Mouse (Mus musculus) stomach, embryonic 15.5 days (tissue): ENCODE results near the gene Kansl1. TPM values are rescaled to one million over a fixed set of nuclear protein-coding genes. Genes with fewer than 3 reads are reported as not detected.

Source experiments
- ATAC-seq: fragments of 200-750 bp; cut with Nextera tagmentation; 2 replicates; pipeline ENCODE4 v1.8.0; 2017; ENCODE audit warnings: low read depth, moderate number of reproducible peaks, moderate TSS enrichment; ENCODE audit not compliant: insufficient read depth, low FRiP score
- H3K27ac ChIP-seq: fragments of 300-500 bp; sonication (generic); 2 replicates; pipeline ENCODE4 v1.5.1; 2015; ENCODE audit warnings: mild to moderate bottlenecking, inconsistent platforms
- H3K27me3 ChIP-seq: fragments of 300-500 bp; sonication (generic); replicated peaks from 2 replicates; pipeline ENCODE4 v1.6.1; 2015; ENCODE audit warnings: inconsistent platforms
- H3K36me3 ChIP-seq: fragments of 300-500 bp; sonication (generic); 2 replicates; pipeline ENCODE4 v1.6.1; 2015; ENCODE audit warnings: inconsistent platforms
- H3K4me1 ChIP-seq: fragments of 300-500 bp; sonication (generic); 2 replicates; pipeline ENCODE4 v1.6.1; 2015; ENCODE audit warnings: inconsistent platforms
- H3K4me2 ChIP-seq: fragments of 300-500 bp; sonication (generic); 2 replicates; pipeline ENCODE4 v1.6.1; 2015; ENCODE audit warnings: mild to moderate bottlenecking, inconsistent platforms
- H3K4me3 ChIP-seq: fragments of 300-500 bp; sonication (generic); replicated peaks from 2 replicates; pipeline ENCODE4 v1.5.1; 2015; ENCODE audit warnings: inconsistent platforms
- H3K9ac ChIP-seq: fragments of 300-500 bp; sonication (generic); 2 replicates; pipeline ENCODE4 v1.6.1; 2015; ENCODE audit warnings: inconsistent platforms
- H3K9me3 ChIP-seq: fragments of 300-500 bp; sonication (generic); 2 replicates; pipeline ENCODE4 v1.6.1; 2016; ENCODE audit warnings: inconsistent platforms
- WGBS: fragments of 180-500 bp; shearing (Covaris S2); methylation state at CpG from one replicate; pipeline ENCODE4 v1.1.7; 2015; 5-methylcytosine and 5-hydroxymethylcytosine counted together
- polyA plus RNA-seq: library from polyadenylated mRNA; unstranded; fragments of >200 nt; fragmentation: Nextera tagmentation; extraction: Ambion mirVana; gene quantifications from 2 replicates; pipeline ENCODE4 v1.2.1, GENCODE M21; 2015

Gene Kansl1
- polyA plus RNA-seq, 1 experiment from 2014 or later, result 16.6 TPM

DNA sequence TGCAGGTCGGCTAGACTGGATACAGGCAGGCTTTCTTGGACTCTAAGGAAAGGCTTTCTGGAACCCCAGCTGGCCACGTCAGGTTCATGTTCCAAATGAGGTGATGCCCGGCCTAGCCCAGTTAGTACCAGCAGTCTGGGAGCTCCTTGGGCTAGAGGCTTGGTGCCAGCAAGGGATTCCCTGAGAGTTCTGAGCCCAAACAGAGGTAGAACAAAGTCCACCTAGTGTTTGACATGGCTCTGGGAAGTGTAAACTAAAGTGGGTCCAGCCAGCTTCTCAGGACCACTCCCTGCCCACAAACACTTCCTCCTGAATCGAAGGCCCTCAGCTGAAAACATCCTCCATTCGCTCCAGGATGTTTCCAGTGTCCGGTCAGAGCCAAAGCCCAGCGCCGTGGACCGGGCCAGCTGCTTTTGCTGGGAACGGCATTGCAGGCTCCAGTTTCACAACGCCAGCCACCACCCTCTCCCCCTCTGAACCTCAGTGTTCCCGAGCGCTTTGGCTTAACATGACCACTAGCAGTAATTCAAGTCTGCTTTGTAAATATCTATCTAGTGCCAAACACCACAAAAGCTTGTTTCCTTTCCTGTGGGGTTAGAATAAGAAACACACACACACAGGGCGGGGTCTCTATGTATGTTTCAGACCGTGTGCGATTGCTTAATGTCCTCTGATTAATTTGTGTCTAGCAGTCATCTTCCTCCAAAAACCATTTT, 151.8 kb downstream of the Kansl1 start:
- no peaks in the 10 kb centered on the region for H3K9me3 ChIP-seq
- H3K27me3 ChIP-seq, result no peaks in the 10 kb centered on the region
- H3K36me3 ChIP-seq, result no peaks in the 10 kb centered on the region
- H3K4me1 ChIP-seq, result peaks cover 4% of the 10 kb centered on the region; the same call in 1 of the 2 replicates
- no peak overlapping the region for H3K4me3 ChIP-seq
- no peak overlapping the region; the same call in 1 of the 2 replicates for H3K4me2 ChIP-seq
- WGBS, result 57% methylated on average over 16 of the region's 16 CpGs
- no peak for ATAC-seq
- no peak overlapping the region for H3K9ac ChIP-seq
- peak overlapping the region; percentile 31; the same call in 1 of the 2 replicates for H3K27ac ChIP-seq

DNA sequence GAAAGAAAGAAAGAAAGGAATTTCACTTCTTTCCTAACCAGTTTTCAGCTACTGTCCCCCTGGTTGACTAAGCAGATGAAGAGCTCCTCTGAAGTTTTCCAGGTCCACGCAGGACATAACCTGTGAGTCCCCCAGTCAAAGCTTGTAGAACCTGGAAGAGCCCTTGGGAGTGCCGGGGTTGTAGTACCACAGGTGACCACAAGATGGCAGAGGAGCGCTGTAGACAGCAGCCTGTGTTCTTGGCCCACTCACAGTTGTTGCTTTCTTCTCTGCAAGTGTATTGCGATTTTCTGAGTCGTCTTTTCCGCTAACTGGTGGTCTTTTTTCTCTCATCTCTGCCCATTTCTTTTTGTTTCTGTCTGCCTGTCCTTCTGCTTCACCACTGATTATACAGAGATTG, 153.0 kb downstream of the Kansl1 start:
- no peaks in the 10 kb centered on the region for H3K27me3 ChIP-seq
- no peaks in the 10 kb centered on the region for H3K9me3 ChIP-seq
- no peaks in the 10 kb centered on the region for H3K36me3 ChIP-seq
- no peak for ATAC-seq
- WGBS, result 4% methylated on average over 6 of the region's 6 CpGs
- no peak overlapping the region for H3K9ac ChIP-seq
- peaks cover 4% of the 10 kb centered on the region; the same call in 1 of the 2 replicates for H3K4me1 ChIP-seq
- H3K4me2 ChIP-seq, result no peak overlapping the region
- no peak overlapping the region for H3K4me3 ChIP-seq
- no peak overlapping the region for H3K27ac ChIP-seq

DNA sequence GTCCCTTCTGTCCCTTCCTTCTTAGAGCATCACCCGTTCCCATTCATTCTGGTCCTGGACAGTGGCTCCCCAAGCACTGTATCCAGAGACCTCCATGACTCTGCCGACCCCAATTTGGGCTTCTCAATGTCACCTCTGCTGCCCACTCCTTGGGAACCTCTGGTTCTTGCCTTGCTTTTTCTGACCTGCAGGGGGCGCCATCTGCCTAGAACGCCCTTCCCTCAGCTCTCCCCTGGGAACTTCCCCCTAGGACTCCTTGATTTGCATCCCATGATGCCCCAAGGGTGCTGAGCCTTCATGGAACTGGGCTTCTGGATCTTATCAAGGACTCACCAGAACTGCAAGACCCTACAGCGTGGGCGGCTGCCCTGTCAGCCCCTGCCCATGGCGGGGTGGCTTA, 157.0 kb downstream of the Kansl1 start:
- no peak for ATAC-seq
- Histone ChIP-seq H3K4me1 (0 out of 2 replicates have a peak, but pooled peaks cover 7% of the 10 kb centered on the region), H3K27ac (no peak overlapping the region), H3K4me2 (no peak overlapping the region), H3K4me3 (no peak overlapping the region), H3K9me3 (no peaks in the 10 kb centered on the region), H3K27me3 (0 out of 2 replicates have a peak, but pooled peaks cover 10% of the 10 kb centered on the region), H3K36me3 (no peaks in the 10 kb centered on the region), H3K9ac (no peak overlapping the region)
- WGBS, result 71% methylated on average over 7 of the region's 7 CpGs

DNA sequence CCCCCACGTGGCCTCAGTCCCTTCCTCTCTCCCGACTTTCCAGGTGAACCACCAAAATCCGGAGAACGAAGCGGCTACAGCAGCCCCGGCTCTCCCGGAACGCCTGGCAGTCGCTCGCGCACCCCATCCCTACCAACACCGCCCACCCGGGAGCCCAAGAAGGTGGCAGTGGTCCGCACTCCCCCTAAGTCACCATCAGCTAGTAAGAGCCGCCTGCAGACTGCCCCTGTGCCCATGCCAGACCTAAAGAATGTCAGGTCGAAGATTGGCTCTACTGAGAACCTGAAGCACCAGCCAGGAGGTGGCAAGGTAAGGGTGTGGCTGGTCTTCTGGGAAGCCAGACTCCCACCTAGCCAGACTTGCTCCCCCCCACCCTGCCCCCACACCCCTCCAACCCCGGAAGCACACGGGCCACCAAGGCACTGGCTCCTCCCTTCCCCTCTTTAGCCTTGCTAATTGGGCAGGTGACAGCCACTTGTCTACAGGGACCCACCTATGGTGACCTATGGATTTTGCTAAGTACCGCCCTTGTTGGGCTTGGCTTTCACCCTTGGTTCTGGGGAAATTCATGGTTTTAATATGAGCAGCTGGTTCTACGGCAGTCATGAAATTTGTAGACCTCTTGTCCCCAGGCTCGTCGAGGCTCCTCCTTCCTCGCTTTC, 158.3 kb downstream of the Kansl1 start:
- Histone ChIP-seq H3K4me3 (peak overlapping the region; percentile 23), H3K9ac (no peak overlapping the region), H3K27ac (no peak overlapping the region), H3K27me3 (0 out of 2 replicates have a peak, but pooled peaks cover 10% of the 10 kb centered on the region), H3K4me1 (0 out of 2 replicates have a peak, but pooled peaks cover 7% of the 10 kb centered on the region), H3K9me3 (no peaks in the 10 kb centered on the region), H3K4me2 (peak overlapping the region; percentile 48), H3K36me3 (no peaks in the 10 kb centered on the region)
- WGBS, result 13% methylated on average over 23 of the region's 23 CpGs
- peak; percentile 81 for ATAC-seq

DNA sequence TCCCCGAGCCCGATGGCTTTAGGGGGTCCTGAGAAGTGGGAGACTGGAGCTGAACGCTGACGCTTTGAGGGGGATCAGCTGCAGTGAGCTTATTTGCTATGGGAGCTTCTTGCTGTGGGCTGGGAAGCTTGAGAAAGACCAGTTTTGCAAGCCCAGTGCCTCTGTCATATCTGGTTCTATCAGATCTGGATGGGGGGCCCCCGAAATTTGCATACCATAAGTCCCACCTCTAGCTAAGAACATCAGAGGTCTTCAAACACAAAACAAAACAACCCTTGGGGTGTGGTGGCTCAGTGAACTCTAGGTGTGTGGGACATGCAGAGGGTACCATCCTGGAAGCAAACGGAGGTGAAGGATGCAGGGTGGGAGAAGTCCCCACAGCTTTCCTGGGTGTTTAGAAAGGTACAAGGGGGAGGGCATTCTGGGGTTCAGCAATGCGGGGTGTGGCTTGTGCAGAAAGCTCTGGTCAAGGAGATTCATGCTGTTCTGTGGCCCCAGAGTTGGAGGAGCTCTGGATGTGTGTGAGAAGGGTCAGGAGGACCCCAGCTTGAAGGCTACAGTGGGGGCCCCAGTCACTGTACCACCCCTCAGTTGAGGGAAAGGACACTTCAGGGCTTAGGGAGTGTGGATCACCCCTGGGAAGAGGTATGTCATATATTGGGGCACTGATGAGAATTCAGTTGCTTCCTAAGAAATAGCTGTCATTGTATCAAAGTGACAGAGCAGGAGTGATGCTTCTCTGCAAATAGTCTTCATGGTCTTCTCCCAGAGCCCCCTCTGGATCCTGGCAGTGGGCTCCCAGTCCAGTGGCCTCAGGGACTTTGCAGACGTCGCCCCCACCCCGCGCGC, 159.1 kb downstream of the Kansl1 start:
- Histone ChIP-seq H3K9ac (no peak overlapping the region), H3K36me3 (no peaks in the 10 kb centered on the region), H3K9me3 (no peaks in the 10 kb centered on the region), H3K27me3 (0 out of 2 replicates have a peak, but pooled peaks cover 10% of the 10 kb centered on the region), H3K27ac (no peak overlapping the region), H3K4me3 (peak overlapping the region; percentile 23), H3K4me1 (0 out of 2 replicates have a peak, but pooled peaks cover 7% of the 10 kb centered on the region), H3K4me2 (peak overlapping the region; percentile 48)
- no peak for ATAC-seq
- 30% methylated on average over 12 of the region's 12 CpGs for WGBS

DNA sequence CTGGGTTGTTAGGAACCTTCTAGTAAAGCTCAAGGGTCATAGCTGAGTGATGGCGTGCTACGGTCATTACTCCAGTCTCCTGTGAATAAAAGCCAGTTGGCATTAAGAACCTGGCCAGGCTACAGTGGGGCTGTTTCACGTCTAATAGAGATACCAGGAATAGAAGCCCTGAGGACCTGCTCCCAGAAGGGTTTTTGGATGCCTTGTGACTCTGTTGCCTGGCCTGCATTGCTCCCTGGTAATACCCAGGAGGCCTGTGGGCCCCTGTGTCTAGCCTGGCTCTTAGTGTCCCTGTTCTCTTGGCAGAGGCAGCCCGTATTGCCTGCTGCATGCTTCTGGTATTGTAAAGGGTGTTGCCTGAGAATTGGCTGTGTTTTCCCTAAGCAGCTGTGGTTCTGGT, 161.5 kb downstream of the Kansl1 start:
- Histone ChIP-seq H3K4me2 (no peak overlapping the region), H3K4me3 (no peak overlapping the region), H3K9me3 (no peaks in the 10 kb centered on the region), H3K4me1 (0 out of 2 replicates have a peak, but pooled peaks cover 7% of the 10 kb centered on the region), H3K9ac (no peak overlapping the region), H3K27ac (no peak overlapping the region), H3K27me3 (0 out of 2 replicates have a peak, but pooled peaks cover 10% of the 10 kb centered on the region), H3K36me3 (no peaks in the 10 kb centered on the region)
- 63% methylated on average over 4 of the region's 4 CpGs for WGBS
- no peak for ATAC-seq

DNA sequence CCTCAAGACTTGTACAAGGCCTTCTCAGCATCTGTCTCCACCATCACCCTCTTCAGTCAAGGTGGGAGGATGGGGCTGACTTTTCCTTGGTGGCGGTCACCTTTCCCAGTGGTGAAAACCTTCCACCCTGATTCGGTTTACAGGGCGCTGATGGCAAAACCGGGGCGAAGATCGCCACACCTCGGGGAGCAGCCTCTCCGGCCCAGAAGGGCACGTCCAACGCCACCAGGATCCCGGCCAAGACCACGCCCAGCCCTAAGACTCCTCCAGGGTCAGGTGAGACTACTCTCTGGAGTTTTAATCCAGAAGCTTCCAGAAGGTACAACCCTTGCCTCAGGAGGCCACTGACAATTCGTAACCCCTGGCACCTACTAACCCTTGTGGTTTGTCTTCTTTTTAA, 162.2 kb downstream of the Kansl1 start:
- 89% methylated on average over 13 of the region's 13 CpGs for WGBS
- H3K4me3 ChIP-seq, result no peak overlapping the region
- H3K9ac ChIP-seq, result no peak overlapping the region
- no peak overlapping the region for H3K4me2 ChIP-seq
- H3K27me3 ChIP-seq, result 0 out of 2 replicates have a peak, but pooled peaks cover 10% of the 10 kb centered on the region
- H3K4me1 ChIP-seq, result 0 out of 2 replicates have a peak, but pooled peaks cover 7% of the 10 kb centered on the region
- ATAC-seq, result no peak
- no peak overlapping the region for H3K27ac ChIP-seq
- H3K9me3 ChIP-seq, result no peaks in the 10 kb centered on the region
- no peaks in the 10 kb centered on the region for H3K36me3 ChIP-seq

DNA sequence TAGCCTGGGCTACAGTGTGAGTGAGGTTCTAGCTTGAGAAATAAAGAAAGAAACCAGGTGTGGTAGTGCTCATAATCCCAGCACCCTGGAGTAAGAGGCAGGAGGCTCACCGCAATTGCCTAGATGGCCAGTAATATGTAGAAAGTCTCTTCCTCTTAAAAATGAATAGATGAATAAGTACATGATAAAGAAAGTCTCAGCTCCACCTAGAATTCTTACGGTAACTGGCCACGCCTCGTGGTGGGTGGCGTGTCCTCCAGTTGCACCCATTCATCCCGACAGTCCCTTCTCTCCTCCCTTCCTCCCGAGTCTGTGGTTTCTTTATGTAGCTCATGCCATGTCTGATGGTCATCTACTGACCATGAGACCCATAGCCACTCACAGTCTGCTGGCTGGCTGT, 162.9 kb downstream of the Kansl1 start:
- 86% methylated on average over 7 of the region's 7 CpGs for WGBS
- H3K27ac ChIP-seq, result no peak overlapping the region
- H3K4me1 ChIP-seq, result 0 out of 2 replicates have a peak, but pooled peaks cover 7% of the 10 kb centered on the region
- 0 out of 2 replicates have a peak, but pooled peaks cover 10% of the 10 kb centered on the region for H3K27me3 ChIP-seq
- no peak overlapping the region for H3K4me2 ChIP-seq
- no peak overlapping the region for H3K4me3 ChIP-seq
- no peak overlapping the region for H3K9ac ChIP-seq
- H3K36me3 ChIP-seq, result no peaks in the 10 kb centered on the region
- ATAC-seq, result no peak
- no peaks in the 10 kb centered on the region for H3K9me3 ChIP-seq

DNA sequence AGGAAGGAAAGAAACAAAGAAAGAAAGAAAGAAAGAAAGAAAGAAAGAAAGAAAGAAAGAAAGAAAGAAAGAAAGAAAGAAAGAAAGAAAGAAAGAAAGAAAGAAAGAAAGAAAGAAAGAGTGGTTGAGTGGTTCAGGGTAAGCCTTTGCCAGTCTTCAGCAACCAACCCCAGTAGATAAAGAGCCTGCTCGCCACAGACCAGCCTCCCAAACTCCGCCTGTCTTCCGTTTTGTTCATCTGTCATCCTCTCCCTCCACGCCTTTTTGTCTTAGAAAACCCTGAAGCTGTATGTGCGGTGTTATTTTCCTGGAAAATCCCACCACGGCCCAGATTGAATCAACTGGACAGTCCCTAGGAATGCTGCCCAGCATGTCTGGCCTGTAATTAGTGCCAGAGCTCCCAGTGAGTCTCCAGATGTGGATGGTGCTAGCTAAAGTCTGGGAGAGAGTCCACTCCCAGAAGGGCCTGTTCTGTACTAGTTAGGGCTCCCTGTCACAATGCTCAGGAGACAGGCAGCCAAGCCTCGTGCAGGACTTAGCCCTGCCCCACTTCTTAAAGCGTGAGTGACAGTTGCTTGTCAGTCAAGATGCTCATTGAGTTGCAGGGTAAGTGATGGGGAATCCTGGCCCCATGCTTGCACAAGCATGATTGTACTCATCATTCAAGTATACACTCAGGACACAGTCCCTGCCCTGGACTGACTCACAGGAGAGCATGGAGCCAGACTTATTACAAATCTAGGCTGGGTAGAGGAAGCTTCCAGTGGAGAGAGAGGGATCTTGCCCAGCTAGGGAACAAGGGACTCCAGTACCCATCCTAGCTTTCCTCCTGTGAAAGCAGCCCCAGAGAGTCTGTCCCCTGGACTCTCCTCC, 165.3 kb downstream of the Kansl1 start:
- Histone ChIP-seq H3K9me3 (no peaks in the 10 kb centered on the region), H3K4me3 (no peak overlapping the region), H3K9ac (no peak overlapping the region), H3K4me2 (no peak overlapping the region), H3K27me3 (no peaks in the 10 kb centered on the region), H3K27ac (no peak overlapping the region), H3K4me1 (no peaks in the 10 kb centered on the region), H3K36me3 (no peaks in the 10 kb centered on the region)
- WGBS, result 56% methylated on average over 8 of the region's 8 CpGs
- no peak for ATAC-seq

DNA sequence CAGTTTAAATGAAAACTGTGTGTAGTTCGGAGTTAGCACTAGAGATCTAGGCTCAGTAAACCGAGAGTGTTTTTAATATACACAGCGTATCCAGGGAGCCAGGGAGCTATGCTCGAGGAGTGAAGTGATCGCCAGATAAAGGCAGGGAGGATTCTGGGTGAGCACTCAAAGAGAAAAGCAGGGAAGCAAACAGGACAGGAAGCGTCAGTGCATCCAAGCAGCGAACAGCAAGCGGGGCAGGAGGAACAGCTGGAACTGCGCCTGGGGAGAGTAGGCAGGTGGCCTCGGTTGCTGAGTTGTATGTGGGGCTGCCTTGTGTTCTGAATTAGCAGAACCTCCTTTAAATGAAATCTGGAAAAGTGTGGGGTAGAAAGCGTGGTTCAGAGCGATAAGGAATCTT, 166.0 kb downstream of the Kansl1 start:
- H3K9ac ChIP-seq, result no peak overlapping the region

DNA sequence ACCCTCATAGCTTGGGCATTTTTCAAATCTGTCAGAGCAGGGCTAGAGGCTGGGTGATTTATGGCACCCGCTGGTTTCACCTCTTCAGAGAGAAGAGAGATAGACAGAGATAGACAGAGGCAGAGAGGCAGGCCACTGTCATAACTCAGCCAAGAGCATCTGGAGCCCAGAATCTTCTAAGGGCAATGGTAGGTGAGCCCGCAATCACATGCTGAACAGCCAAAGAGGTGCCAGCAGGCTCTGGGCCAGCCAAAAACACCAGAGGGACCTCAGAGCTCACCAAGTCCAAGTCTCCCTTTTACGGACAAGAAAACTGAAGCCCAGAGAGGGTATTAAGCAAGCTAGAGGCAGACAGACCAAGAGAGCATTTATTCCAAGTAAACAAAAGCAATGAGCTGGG, 171.0 kb downstream of the Kansl1 start:
- Histone ChIP-seq H3K4me3 (no peak overlapping the region), H3K9me3 (no peaks in the 10 kb centered on the region), H3K27me3 (no peaks in the 10 kb centered on the region), H3K27ac (no peak overlapping the region), H3K36me3 (no peaks in the 10 kb centered on the region), H3K4me1 (0 out of 2 replicates have a peak, but pooled peaks cover 3% of the 10 kb centered on the region), H3K9ac (no peak overlapping the region), H3K4me2 (no peak overlapping the region)
- WGBS, result 79% methylated on average over 3 of the region's 3 CpGs
- no peak for ATAC-seq

More for the DNA sequence above, 166.0 kb downstream of the Kansl1 start:
- Histone ChIP-seq H3K4me1 (no peaks in the 10 kb centered on the region), H3K9me3 (no peaks in the 10 kb centered on the region), H3K4me2 (no peak overlapping the region), H3K27ac (no peak overlapping the region), H3K36me3 (no peaks in the 10 kb centered on the region), H3K4me3 (no peak overlapping the region), H3K27me3 (no peaks in the 10 kb centered on the region)
- WGBS, result 42% methylated on average over 12 of the region's 12 CpGs
- no peak for ATAC-seq
